Mouse (Mus musculus) CH12.LX (cell line): ENCODE measurements around the gene Phf5a. TPM values are rescaled to one million over a fixed set of nuclear protein-coding genes. Genes with fewer than 3 reads are reported as not detected.

Experiments used
- DNase-seq: peaks from one replicate; pipeline ENCODE4 v3.0.0-alpha.2; 2013; ENCODE audit errors: extremely low read depth
- H3K27ac ChIP-seq: 2 replicates; pipeline ENCODE4 v1.5.1; 2012; ENCODE audit warnings: low read depth, mild to moderate bottlenecking, control low read depth, moderate library complexity; ENCODE audit not compliant: insufficient read depth
- H3K27me3 ChIP-seq: replicated peaks from 2 replicates; pipeline ENCODE3; 2012; ENCODE audit warnings: inconsistent platforms
- H3K36me3 ChIP-seq, 2 experiments: replicated peaks in 1 of 2; 2 replicates each; pipeline versions ENCODE3 to v1.6.1; 2012; ENCODE audit warnings: inconsistent platforms in 1 of 2, low read length in 1 of 2, mild to moderate bottlenecking in 1 of 2, mixed read lengths in 1 of 2, moderate library complexity in 1 of 2; ENCODE audit not compliant: control insufficient read depth in 1 of 2, insufficient read depth in 1 of 2
- H3K4me1 ChIP-seq, 2 experiments: 2 replicates each; pipeline ENCODE4 v1.6.1; 2012; ENCODE audit warnings: inconsistent platforms in 1 of 2, moderate library complexity in 1 of 2; ENCODE audit not compliant: insufficient read depth in 2 of 2, control insufficient read depth in 1 of 2
- H3K4me2 ChIP-seq: 2 replicates; pipeline ENCODE4 v1.6.1; 2012; ENCODE audit warnings: low read depth, mild to moderate bottlenecking, control low read depth; ENCODE audit not compliant: poor library complexity, insufficient read depth, severe bottlenecking
- H3K4me3 ChIP-seq, 3 experiments: fragments of 150-350 bp in 1 of 3; sonication (generic) in 1 of 3; replicated peaks in 1 of 3; 2 replicates each; pipeline versions ENCODE3 to v1.5.1; 2011 to 2012; ENCODE audit warnings: low read depth in 2 of 3, low read length in 2 of 3, mild to moderate bottlenecking in 2 of 3, moderate library complexity in 2 of 3, control low read depth in 1 of 3, improper control_type of control experiment in 1 of 3, inconsistent platforms in 1 of 3, mixed read lengths in 1 of 3; ENCODE audit not compliant: poor library complexity in 1 of 3
- H3K79me2 ChIP-seq: replicated peaks from 2 replicates; pipeline ENCODE4 v1.6.1; 2012; ENCODE audit warnings: mild to moderate bottlenecking, moderate library complexity; ENCODE audit not compliant: control insufficient read depth, poor library complexity, insufficient read depth, severe bottlenecking; ENCODE audit errors: extremely low read depth
- H3K9ac ChIP-seq: 2 replicates; pipeline ENCODE4 v1.6.1; 2012; ENCODE audit warnings: low read depth, mild to moderate bottlenecking, control low read depth, moderate library complexity; ENCODE audit not compliant: insufficient read depth
- H3K9me3 ChIP-seq: replicated peaks from 2 replicates; pipeline ENCODE3; 2012; ENCODE audit warnings: low read length, inconsistent platforms, mixed read lengths
- CHD2 ChIP-seq: IDR thresholded peaks from 2 replicates; pipeline ENCODE4 v1.6.1; 2011; ENCODE audit warnings: low read length, improper control_type of control experiment
- E2F4 ChIP-seq: IDR thresholded peaks from 2 replicates; pipeline ENCODE4 v1.6.1; 2011; ENCODE audit warnings: low read depth, low read length, improper control_type of control experiment; ENCODE audit not compliant: insufficient replicate concordance
- ELF1 ChIP-seq: IDR thresholded peaks from 2 replicates; pipeline ENCODE4 v1.6.1; 2014; ENCODE audit warnings: low read depth, mild to moderate bottlenecking, inconsistent platforms, low read length, improper control_type of control experiment
- EP300 ChIP-seq: IDR thresholded peaks from 2 replicates; pipeline ENCODE4 v1.6.1; 2011; ENCODE audit warnings: low read length, improper control_type of control experiment
- HCFC1 ChIP-seq: IDR thresholded peaks from 2 replicates; pipeline ENCODE4 v1.6.1; 2012; ENCODE audit warnings: low read depth, mild to moderate bottlenecking, inconsistent platforms, low read length, improper control_type of control experiment
- JUN ChIP-seq: IDR thresholded peaks from 2 replicates; pipeline ENCODE4 v1.6.1; 2011; ENCODE audit warnings: low read depth, mild to moderate bottlenecking, low read length, improper control_type of control experiment, moderate library complexity; ENCODE audit not compliant: insufficient read depth
- KAT2A ChIP-seq: IDR thresholded peaks from 2 replicates; pipeline ENCODE4 v1.6.1; 2012; ENCODE audit warnings: low read length, improper control_type of control experiment, inconsistent platforms; ENCODE audit not compliant: insufficient replicate concordance
- MAZ ChIP-seq: IDR thresholded peaks from 2 replicates; pipeline ENCODE4 v1.6.1; 2012; ENCODE audit warnings: low read depth, mild to moderate bottlenecking, inconsistent platforms, low read length, improper control_type of control experiment, moderate library complexity
- MEF2A ChIP-seq: IDR thresholded peaks from 2 replicates; pipeline ENCODE4 v1.6.1; 2014; ENCODE audit warnings: low read depth, mild to moderate bottlenecking, inconsistent platforms, low read length, improper control_type of control experiment, borderline replicate concordance
- MYC ChIP-seq: IDR thresholded peaks from 2 replicates; pipeline ENCODE4 v1.6.1; 2011; ENCODE audit warnings: low read depth, mild to moderate bottlenecking, improper control_type of control experiment, low read length
- NRF1 ChIP-seq: IDR thresholded peaks from 2 replicates; pipeline ENCODE4 v1.6.1; 2014; ENCODE audit warnings: low read depth, mild to moderate bottlenecking, inconsistent platforms, low read length, improper control_type of control experiment, moderate library complexity
- RCOR1 ChIP-seq: conservative IDR thresholded peaks from 2 replicates; pipeline ENCODE4 v1.6.1; 2012; ENCODE audit warnings: low read depth, mild to moderate bottlenecking, inconsistent platforms, low read length, improper control_type of control experiment
- TBP ChIP-seq: conservative IDR thresholded peaks from 2 replicates; pipeline ENCODE4 v1.6.1; 2011; ENCODE audit warnings: low read depth, low read length, improper control_type of control experiment
- UBTF ChIP-seq: IDR thresholded peaks from 2 replicates; pipeline ENCODE4 v1.6.1; 2012; ENCODE audit warnings: low read depth, mild to moderate bottlenecking, inconsistent platforms, low read length, improper control_type of control experiment, moderate library complexity
- USF1 ChIP-seq: IDR thresholded peaks from 2 replicates; pipeline ENCODE4 v1.6.1; 2014; ENCODE audit warnings: low read depth, mild to moderate bottlenecking, inconsistent platforms, low read length, improper control_type of control experiment
- ZNF384 ChIP-seq: IDR thresholded peaks from 2 replicates; pipeline ENCODE4 v1.6.1; 2012; ENCODE audit warnings: low read depth, low read length, improper control_type of control experiment, inconsistent platforms
- dilution Hi-C: fragments of 300-500 bp; cut with MboI; formaldehyde crosslinking; loops from 2 replicates; pipeline ENCODE4 v1.14.3; 2020; ENCODE audit warnings: low sequenced_read_pairs; ENCODE audit not compliant: extremely low pct_unique_long_range_greater_than_20kb, extremely low pct_ligation_motif_present
- in situ Hi-C: fragments of 300-500 bp; cut with MboI; formaldehyde crosslinking; loops from 3 replicates; pipeline ENCODE4 v1.14.3; 2019; ENCODE audit warnings: low sequenced_read_pairs, low pct_ligation_motif_present, low pct_unique_long_range_greater_than_20kb, mixed read lengths
- polyA plus RNA-seq: library from polyadenylated mRNA; unstranded; fragments of >175 nt; gene quantifications from 2 replicates; pipeline ENCODE4 v1.2.1, GENCODE M21; 2012; ENCODE audit warnings: low read depth; ENCODE audit not compliant: insufficient read length
- total RNA-seq, 2 experiments: library from RNA; depleted of rRNA; stranded (reverse); fragments of 300-350 nt in 1 of 2; fragments of >200 nt in 1 of 2; gene quantifications; 2 replicates each; pipeline ENCODE4 v1.2.3; 2012 to 2014

Phf5a gene
- total and polyA plus RNA-seq, 3 experiments = 86.3 to 177 (median 116) TPM

DNA sequence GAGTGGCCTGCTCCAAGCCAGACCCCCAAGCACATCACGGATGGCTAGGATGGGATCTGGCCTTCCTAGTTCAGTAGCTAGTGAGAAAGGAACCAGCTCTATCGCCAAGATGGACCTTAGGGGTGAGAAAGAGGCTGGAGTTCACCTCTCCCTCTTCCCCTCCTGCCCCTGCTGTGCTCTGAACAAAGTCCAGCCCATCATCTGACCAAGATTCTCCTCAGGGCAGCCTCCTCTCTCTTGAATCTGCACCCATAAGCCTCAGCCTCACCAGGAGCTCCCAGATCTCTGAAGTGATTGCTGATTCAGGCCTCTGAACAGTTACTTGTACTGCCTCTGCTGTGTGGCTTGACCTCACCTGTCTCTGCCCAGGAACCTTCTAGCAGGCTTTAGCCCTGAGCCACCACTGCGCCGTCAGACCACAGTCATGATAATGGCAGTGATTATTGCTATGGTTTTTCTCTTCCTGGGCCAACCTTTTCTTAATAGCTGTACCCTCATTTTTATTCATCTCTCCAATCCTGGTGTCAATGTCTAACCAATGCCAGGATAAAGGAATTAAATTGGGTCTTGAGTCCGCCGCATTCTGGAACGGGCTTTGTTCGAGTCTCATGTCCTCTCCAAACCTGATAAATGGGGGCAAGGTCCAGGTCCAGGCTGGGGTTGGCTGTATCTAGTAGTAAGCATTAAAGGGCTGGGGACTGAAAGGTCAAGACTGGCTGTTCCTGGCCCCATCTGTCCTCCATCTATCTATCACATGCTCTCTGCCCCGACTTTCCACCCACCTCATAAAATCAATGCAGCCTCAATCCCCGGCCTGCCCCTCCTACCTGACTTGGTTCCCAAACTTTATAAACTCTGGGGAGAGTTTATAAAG lies 36.5 kb downstream of the Phf5a start:
- dilution Hi-C loops = no loop called here
- DNase-seq = no peak
- Histone ChIP-seq H3K4me2 (no peak overlapping the region), H3K9ac (no peak overlapping the region), H3K4me1 (peaks cover 13 to 41% of the 10 kb centered on the region in 2 experiments; a peak in 3 of 4 replicates), H3K79me2 (no peaks in the 10 kb centered on the region), H3K9me3 (no peaks in the 10 kb centered on the region), H3K4me3 (no peak overlapping the region), H3K36me3 (no peaks in the 10 kb centered on the region), H3K27me3 (no peaks in the 10 kb centered on the region), H3K27ac (no peak overlapping the region)
- TF ChIP-seq E2F4 (no peak), EP300 (no peak), JUN (no peak), TBP (no peak), KAT2A (no peak), ELF1 (no peak), HCFC1 (no peak), NRF1 (no peak)
- in situ Hi-C loops = no loop called here

- Histone ChIP-seq H3K9ac (no peak overlapping the region), H3K4me1 (peaks cover 13 to 49% of the 10 kb centered on the region in 2 experiments), H3K27me3 (no peaks in the 10 kb centered on the region), H3K79me2 (no peaks in the 10 kb centered on the region), H3K36me3 (no peaks in the 10 kb centered on the region), H3K4me3 (no peak overlapping the region)
- no peak for DNase-seq
- in situ Hi-C loops = loop anchor here (5.0 kb wide), 1 partner anchor 68 kb away; no protein-coding TSS in a partner anchor
- TF ChIP-seq UBTF = no peak
- no peak for TF ChIP-seq ZNF384
- TF ChIP-seq CHD2 = no peak
- no peak for TF ChIP-seq USF1
- no peak for TF ChIP-seq MEF2A
- TF ChIP-seq MAZ = no peak
- no peak for TF ChIP-seq MYC
- TF ChIP-seq RCOR1 = no peak
- TF ChIP-seq, all 38 proteins: peak for 0
- dilution Hi-C loops = no loop called here
- H3K9me3 ChIP-seq = no peaks in the 10 kb centered on the region
- no peak overlapping the region for H3K27ac ChIP-seq
- no peak overlapping the region for H3K4me2 ChIP-seq
Observed at GRCm38 (mm10) chr15:81834171-81834841, 37.4 kb downstream of the Phf5a start.
